Mouse (Mus musculus): ENCODE measurements around the gene Dnaaf1. TPM values are rescaled to one million over a fixed set of nuclear protein-coding genes. Genes with fewer than 3 reads are reported as not detected.

The Dnaaf1 gene
- total RNA-seq, 2 experiments from 2014 or later = not detected

DNA sequence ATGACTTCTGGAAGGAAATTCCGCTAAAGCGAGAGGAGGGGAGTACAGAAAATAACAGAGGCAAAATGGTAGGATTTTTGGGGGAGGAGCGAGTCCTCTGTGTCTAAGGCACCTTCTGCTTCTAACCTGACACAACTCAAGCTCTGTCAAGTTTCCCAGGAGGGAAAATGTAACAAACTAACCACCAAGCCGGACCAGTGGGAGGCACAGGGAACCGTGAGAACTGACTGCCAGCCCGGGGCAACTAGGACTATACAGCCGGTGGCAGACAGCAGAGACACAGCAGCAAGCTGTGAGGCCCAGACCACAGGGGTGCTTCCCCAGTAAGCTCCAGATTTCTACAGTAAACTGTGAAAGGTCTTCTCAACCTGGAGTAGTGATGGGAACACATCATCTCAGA lies 6.1 kb upstream of the Dnaaf1 start:
- ATAC-seq (replicated peaks; ENCODE audit: low FRiP score, poor library complexity, severe bottlenecking) = no peak

DNA sequence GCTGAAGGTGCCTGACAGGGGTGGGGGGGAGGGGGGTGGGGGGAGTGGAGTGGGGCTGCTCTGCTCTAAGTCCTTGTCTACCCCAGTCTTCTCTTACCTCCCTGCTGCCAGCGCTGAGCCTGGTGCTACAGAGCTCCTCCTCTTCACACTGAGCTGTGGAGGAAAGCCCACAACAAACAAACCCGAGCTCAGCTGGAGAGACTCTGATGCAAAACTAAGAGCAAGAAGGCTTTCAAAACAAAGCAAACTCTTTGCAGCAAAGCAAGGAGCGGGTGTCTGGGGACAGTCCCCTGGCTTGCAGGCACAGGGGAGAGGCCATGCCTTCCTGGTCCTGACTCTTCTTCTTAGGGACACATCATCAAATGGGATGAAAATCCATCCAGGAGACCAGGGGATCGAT lies 5.2 kb upstream of the Dnaaf1 start:
- no peak for ATAC-seq (replicated peaks; ENCODE audit: low FRiP score, poor library complexity, severe bottlenecking)

DNA sequence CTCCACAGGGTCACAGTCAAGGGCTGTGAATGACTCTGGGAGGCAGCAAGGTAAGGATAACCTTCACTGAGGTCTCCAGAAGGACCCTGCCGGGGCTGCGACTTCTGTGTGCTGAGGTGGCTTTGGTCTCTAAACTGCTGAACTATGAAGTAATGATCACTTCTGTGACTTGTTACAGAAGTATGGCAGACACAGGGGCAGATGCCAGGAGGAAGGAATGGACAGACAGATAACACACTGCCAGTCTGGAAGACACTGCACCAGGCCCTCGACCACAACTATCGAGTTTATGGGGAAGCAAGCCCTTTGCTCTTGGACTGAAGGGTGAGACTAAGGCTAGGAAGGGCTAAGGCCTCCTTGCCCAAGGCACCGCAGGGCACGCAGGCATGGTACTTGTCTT lies 3.9 kb upstream of the Dnaaf1 start:
- ATAC-seq (replicated peaks; ENCODE audit: low FRiP score, poor library complexity, severe bottlenecking) = no peak

DNA sequence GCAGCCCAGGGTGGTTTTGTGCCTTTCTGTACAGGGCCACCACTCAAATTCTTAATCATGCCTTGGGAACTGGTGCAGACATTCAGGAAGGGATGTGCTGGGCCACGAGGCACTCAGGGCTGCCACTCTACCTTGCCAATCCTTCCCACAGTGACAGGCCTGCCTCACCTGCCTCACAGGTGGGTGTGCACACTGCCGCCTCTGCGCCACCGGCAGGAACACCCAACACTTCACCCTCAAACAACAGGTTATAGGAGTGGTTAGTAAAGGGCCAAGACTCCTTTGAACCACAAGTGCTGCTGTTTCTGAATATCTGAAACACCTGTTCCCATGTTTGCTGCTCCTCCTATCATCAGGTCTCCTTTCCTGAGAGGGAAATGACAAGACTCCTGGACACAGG lies 2.6 kb upstream of the Dnaaf1 start:
- ATAC-seq (replicated peaks; ENCODE audit: low FRiP score, poor library complexity, severe bottlenecking) = no peak

DNA sequence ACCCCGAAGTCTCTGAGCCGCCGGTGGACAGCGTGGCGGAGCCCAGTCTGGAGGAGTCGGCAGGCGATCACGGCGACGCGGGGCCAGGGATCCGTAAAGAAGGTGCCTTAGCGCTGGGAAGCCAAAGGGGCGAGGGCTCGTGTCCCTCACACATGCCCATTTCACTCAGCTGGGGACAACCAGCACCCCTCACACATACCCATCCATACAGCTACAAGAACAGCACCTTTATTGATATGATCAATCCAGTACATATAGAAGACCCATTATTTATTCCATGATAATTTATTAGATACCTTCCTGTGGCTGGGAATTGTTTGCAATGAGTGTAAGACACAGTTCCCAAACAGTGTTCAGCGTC lies 311 bp downstream of the Dnaaf1 start:
- ATAC-seq (replicated peaks; ENCODE audit: low FRiP score, poor library complexity, severe bottlenecking) = no peak; the same call in 1 of the 2 replicates

DNA sequence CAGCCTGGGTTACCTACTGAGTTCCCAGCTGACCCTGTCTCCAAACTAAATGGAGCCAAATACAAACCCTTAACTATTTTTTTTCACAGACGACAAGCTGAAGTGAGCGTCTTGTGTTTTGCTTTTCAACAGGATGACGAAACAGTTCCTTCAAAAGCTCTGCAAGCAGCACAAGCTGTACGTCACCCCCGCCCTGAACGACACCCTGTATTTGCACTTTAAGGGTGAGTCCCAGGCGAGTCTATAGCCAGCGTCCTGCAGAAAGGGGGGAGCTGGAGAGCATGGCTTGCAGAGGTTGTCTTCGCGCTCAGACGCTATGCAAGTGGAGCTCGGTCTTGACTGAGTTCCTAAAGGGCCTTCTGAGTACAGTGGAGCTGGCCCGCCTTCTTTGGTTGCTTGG lies 4.1 kb downstream of the Dnaaf1 start:
- no peak for ATAC-seq (replicated peaks; ENCODE audit: low FRiP score, poor library complexity, severe bottlenecking)

DNA sequence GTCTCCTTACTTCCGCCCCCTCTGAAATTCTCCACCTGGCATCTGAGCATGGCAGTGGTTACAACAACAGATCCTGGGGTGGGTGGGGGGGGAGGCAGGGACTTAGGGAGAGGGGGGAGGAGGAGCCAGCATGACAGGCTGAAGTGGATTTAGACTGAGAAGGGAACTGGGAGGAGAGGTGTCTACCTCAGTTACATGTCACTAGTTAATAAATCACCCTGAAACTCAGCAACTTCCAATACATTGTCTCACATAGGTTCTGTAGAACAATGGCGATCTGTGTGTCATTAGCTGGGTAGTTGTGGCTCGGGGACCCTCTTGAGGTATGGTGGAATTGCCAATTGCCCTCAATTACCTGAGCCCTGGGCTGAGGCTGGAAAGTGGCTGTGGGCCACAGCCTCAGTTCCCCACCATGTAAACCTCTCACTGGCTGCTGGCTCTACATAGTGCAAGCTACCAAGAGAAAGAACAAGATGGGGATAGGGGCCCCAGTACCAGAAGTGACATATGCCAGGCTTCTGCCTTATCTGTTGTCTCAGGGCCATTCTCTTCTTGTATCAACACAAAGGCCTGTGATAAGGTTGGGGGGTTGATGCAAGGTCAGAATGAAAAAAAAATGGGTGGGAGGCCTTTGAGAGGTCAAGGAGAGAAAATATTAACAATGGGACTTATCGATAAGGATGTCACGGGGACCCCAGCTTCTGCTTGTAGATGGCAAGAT lies 5.6 kb downstream of the Dnaaf1 start:
- ATAC-seq (replicated peaks; ENCODE audit: low FRiP score, poor library complexity, severe bottlenecking) = no peak

DNA sequence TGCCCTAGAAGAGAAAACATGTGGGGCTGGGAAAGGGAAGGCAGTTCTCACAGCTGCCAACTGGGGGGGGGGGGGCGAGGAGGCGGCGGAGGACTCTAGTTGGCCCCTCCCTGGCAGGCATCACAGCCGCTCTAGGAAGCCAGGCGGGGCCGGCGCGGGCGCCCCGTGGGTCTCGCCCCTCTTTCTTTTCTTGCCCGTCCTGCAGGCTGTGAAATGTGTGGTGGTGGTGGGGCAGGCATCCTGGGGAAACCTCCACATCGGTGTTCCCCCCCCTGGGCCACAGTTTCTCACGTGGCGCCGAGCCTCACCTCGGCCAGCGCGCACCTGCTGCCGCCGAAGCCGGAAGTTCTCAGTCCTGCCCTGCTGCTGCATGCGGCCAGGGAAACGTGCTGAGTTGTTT lies 10.9 kb downstream of the Dnaaf1 start:
- peak; percentile 78 for ATAC-seq (replicated peaks; ENCODE audit: low FRiP score, poor library complexity, severe bottlenecking)

DNA sequence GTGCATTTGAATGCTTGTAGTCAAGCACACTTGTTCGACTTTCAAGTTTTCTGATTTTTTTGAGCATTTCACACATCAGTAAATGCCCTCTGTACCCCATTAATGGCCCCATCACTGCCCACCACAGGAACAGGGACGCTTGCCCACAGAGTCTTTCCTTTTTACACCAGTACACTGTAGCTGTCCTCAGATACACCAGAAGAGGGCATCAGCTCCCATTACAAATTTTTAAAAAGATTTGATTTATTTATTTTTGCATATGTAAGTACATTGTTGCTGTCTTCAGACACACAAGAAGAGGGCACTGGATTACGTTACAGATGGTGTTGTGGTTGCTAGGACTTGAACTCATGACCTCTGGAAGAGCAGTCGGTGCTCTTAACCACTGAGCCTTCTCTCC lies 13.3 kb downstream of the Dnaaf1 start:
- ATAC-seq (replicated peaks; ENCODE audit: low FRiP score, poor library complexity, severe bottlenecking) = no peak

DNA sequence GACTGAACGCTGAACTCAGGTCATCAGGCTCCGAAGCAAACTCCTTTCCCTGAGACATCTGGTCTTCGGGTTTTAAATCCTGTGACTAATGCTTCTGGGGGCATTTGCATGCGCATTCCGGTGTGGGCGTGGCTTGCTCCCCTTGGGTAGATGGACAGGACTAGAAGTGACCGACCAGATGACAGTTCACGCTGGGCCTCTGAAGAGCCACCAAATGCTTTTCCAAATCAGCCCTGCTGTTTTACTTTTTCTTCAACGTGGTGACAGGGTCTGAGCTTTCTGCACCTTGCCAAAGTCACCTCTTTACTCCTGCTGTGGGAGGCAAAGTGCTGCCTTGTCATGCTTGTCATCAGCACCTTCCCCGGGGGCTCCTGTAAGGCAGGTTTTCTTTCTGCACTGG lies 13.8 kb downstream of the Dnaaf1 start:
- ATAC-seq (replicated peaks; ENCODE audit: low FRiP score, poor library complexity, severe bottlenecking) = no peak

DNA sequence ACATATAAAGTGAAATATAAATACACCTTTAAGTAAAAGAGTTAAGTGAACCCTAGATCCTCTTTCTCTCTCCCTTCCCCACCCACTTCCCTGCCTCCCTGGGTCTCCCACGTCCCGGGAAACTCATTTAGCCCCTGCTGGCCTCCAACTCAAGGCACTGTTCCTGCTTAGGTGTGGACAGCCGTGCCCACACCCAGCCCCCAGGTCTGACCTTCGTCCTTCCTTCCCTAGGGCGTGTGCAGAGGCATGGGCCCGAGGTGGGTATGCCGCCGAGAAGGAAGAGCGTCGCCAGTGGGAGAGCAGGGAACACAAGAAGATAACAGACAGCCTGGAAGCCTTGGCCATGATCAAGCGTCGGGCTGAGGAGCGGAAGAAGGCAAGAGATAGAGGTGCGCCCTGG lies 15.3 kb downstream of the Dnaaf1 start:
- no peak for ATAC-seq (replicated peaks; ENCODE audit: low FRiP score, poor library complexity, severe bottlenecking)

DNA sequence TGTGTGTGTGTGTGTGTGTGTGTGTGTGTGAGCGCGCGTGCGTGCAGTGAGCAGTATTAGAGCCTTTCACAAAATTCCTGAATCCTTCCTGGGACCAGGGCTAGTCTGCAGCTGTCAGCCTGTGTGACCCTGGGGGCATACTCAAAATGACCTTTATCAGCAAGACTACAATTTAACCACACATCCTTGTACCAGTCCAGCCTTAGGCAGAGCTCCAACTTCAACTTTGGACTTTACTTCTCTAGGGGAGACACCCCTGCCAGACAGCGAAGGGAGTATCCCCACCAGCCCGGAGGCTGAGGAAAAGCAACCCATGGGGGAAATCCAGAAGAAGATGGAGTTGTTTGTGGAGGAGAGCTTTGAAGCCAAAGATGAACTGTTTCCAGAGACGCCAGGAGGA lies 16.4 kb downstream of the Dnaaf1 start:
- no peak for ATAC-seq (replicated peaks; ENCODE audit: low FRiP score, poor library complexity, severe bottlenecking)

DNA sequence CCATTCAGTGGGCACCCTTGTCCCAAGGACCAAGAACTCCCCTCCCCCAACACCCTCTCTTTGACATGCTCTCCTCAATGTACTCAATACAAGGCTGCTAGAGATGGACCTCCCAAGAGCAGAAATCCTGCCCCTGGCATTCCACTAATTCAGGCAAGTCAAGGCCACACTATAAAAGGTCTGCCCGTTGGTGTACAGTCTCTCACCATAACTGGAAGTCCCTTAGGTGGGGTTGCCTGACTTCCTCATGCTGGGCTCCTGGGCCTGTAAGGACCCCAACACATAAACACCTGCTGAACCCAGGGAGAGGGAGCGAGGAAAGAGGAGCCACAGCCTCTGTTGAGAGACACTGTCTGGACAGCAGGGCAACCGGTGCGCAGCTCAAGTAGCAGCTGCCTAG lies 28.7 kb downstream of the Dnaaf1 start:
- ATAC-seq (replicated peaks; ENCODE audit: low FRiP score, poor library complexity, severe bottlenecking) = no peak

DNA sequence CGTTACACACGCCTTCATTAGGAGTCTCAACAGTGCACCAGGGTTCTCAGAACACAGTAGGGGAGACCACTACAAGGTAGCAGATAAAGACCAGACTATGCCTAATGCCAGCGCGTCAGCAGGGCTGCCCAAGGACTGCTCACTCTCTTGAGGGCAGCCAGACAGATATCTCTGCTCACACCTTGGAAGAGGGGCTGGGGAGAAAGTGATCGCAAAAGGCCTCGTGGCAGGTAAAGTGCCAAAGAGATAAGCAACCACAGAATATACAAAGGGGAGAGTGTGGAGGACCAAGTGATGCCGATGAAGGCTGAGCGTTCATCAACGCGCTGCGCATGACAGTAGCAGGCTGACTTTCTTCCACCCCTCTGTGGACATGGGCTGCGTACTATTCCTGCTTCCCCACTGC lies 29.4 kb downstream of the Dnaaf1 start:
- ATAC-seq (replicated peaks; ENCODE audit: low FRiP score, poor library complexity, severe bottlenecking) = peak; percentile 50

DNA sequence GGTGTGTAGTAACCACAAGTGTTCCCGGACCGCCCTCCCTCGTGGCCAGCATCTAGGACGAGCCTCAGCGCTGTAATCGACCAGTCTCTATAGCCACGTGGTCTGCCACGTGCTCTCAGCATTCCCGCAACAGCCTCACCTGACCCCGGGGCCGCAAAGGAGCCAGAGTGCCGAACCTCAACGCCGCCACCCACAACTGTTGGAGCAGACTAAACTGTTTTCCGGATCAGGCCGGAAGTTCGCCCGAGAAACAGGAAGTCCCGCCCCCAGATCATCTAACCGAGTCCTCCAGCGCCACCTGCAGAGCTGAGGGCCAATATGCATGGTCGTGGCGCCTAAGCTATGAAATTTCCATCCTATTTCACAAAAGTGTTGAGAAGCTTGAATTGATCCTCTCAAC lies 30.0 kb downstream of the Dnaaf1 start, which contains the start of gene Taf1c:
TSS of gene Taf1c (minus strand) at position 227 of the 400 bp plus-strand sequence.
- peak; percentile 92 for ATAC-seq (replicated peaks; ENCODE audit: low FRiP score, poor library complexity, severe bottlenecking)

DNA sequence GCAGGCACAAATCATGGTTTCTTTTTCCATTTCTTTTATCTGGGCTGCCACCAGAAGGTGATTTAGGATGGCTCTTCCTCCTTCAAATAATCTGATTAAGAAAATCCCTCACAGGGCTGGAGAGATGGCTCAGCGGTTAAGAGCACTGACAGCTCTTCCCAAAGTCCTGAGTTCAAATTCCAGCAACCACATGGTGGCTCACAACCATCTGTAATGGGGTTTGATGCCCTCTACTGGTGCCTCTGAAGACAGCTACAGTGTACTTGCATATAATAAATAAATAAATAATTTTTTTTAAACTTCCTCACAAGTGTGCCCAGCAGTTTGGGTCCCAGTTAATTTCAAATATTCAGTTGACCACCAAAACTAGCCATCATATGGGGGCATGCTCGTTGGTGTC lies 31.2 kb downstream of the Dnaaf1 start:
- ATAC-seq (replicated peaks; ENCODE audit: low FRiP score, poor library complexity, severe bottlenecking) = no peak

DNA sequence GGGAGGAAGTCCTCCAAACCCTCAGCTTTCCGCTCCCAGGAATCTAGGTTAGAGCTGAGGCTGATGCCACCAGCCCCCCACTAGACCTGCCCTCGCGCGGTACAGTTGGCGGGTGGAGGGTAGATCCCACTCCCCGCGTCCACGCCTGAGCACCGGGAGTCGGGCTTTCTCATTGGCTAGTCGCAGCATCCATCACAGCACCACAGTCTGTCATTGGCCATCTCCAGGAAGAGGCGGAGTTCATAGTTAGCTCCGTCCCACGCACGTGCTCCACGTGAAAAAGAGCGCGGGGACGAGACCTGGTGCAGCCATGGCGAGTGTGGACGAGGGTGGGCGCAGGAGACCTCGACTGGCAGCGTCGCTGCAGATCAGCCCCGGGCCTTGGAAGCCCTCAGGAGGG lies 37.4 kb downstream of the Dnaaf1 start, which contains the start of gene Adad2:
TSS of gene Adad2 (plus strand) at position 277 of the 400 bp plus-strand sequence.
- no peak for ATAC-seq (replicated peaks; ENCODE audit: low FRiP score, poor library complexity, severe bottlenecking)

DNA sequence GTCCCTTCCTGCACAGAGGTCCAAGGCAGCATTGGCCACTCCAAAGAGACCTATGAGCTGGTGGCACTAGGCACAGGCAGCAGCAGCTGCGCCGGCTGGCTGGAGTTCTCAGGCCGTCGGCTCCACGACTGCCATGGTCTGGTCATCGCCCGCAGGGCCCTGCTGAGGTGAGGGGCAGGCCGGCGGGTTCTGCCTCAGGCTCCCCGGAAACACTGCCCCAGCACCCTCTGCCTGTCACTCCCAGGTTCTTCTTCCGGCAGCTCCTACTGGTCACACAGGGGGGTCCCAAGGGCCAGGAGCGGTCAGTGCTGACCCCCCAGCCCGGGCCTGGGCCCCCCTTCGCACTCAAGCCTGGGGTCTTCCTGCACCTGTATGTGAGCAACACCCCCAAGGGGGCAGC lies 40.1 kb downstream of the Dnaaf1 start:
- ATAC-seq (replicated peaks; ENCODE audit: low FRiP score, poor library complexity, severe bottlenecking) = no peak

DNA sequence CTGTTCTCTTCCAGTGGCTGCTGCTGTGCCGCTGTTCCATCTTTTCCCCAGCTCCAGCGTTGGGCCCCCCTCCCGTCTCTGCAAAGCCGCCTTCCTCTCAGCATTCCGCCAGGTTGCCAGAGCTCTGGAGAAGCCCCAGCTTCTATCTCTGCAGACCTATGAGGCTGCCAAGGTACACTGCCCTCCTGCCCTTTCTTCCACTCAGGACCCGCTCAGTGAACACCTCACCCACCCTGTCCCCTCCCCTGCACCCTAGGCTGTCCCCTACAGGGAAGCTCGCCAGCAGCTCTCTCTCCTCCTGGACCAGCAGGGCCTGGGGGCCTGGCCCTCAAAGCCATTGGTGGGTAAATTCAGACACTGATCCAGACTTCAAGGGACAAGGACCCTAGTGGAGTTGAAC lies 41.3 kb downstream of the Dnaaf1 start:
- no peak for ATAC-seq (replicated peaks; ENCODE audit: low FRiP score, poor library complexity, severe bottlenecking)

DNA sequence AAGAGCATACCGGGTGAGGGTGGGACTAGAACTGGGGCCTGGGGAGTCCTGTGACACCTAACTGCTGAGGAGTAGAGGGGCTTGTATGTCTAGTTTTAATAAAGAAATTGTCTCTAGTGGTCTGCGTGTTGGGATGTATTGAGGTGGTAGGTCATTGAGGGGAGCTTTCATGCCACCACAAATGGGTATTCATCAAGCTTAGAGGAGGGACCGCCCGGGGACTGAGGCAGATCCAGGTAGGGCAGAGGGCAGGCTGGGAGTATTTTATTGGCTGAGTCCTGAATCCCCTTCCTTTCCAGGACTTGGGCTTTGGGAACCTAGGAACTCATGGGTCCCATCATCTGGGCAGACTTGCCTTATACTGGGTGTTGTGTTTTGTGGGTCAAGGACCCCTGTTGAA lies 41.8 kb downstream of the Dnaaf1 start:
- ATAC-seq (replicated peaks; ENCODE audit: low FRiP score, poor library complexity, severe bottlenecking) = no peak

DNA sequence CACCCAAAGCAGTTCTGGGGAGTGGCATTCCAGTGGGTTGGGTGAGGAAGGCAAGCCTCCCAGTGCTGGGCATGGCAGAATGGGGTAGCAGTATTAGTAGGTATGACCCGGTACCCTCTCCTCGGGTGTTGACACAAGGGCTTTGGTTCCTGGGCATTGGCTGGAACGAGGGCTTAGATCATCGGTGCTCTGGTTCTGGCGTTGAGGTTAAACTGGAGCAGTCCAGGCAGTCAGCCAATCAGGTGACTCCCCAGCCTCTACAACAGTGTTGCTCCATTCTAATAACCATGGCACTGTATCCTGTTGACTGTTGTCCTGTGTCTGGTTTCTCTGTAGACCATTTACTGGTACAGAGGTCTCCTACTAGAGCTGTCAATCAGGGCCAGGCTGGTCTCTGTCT lies 42.6 kb downstream of the Dnaaf1 start:
- no peak for ATAC-seq (replicated peaks; ENCODE audit: low FRiP score, poor library complexity, severe bottlenecking)

DNA sequence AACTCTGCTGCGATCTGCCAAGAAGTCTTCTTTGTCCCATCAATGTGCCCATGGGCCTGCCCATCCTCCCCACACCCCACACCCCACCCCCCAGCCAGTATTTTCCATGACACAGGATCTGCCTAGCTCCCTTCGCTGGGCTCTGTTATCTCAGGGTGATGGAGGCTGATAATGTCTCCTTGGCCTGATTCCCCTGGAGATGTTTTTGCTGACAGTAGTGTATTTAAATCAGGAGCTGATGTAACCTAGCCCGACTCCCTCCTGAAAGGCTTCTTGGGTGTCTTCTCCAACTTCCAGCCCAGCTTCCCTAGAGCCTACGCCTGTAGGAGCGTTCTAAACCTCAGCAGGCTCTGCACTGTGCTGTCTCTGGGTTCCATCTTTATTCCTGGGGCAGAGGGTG lies 43.9 kb downstream of the Dnaaf1 start:
- ATAC-seq (replicated peaks; ENCODE audit: low FRiP score, poor library complexity, severe bottlenecking) = no peak

All from erythroid progenitor cell, adult 5-6 weeks (primary cell).